Mouse (Mus musculus): ENCODE measurements around the gene Ormdl3.

Ormdl3 gene

GRCm38 (mm10) chr11:98588833-98589281, 1.7 kb upstream of the Ormdl3 start:
- no peak for DNase-seq (ENCODE audit: low spot score in 2 of 2)

- no peak for DNase-seq (ENCODE audit: low spot score in 2 of 2)
Observed at GRCm38 (mm10) chr11:98587684-98588546, 747 bp upstream of the Ormdl3 start.

GRCm38 (mm10) chr11:98586087-98586891, 879 bp downstream of the Ormdl3 start:
- peak in 1 of 2 experiments; percentile 22 for DNase-seq (ENCODE audit: low spot score in 2 of 2)

- no peak for DNase-seq (ENCODE audit: low spot score in 2 of 2)
Observed at GRCm38 (mm10) chr11:98584629-98585177, 2.5 kb downstream of the Ormdl3 start.

- no peak for DNase-seq (ENCODE audit: low spot score in 2 of 2)
Observed at GRCm38 (mm10) chr11:98584146-98584545, 3.0 kb downstream of the Ormdl3 start.

GRCm38 (mm10) chr11:98583571-98583970, 3.6 kb downstream of the Ormdl3 start:
- DNase-seq (ENCODE audit: low spot score in 2 of 2): peak in 1 of 2 experiments; percentile 31

- DNase-seq (ENCODE audit: low spot score in 2 of 2): no peak
Observed at GRCm38 (mm10) chr11:98583265-98583552, 4.0 kb downstream of the Ormdl3 start.

- DNase-seq (ENCODE audit: low spot score in 2 of 2): no peak
Observed at GRCm38 (mm10) chr11:98582551-98583264, 4.5 kb downstream of the Ormdl3 start.

- DNase-seq (ENCODE audit: low spot score in 2 of 2): no peak
Observed at GRCm38 (mm10) chr11:98582030-98582388, 5.2 kb downstream of the Ormdl3 start.

- DNase-seq (ENCODE audit: low spot score in 2 of 2): no peak
Observed at GRCm38 (mm10) chr11:98581286-98582029, 5.7 kb downstream of the Ormdl3 start.

GRCm38 (mm10) chr11:98580301-98581121, 6.7 kb downstream of the Ormdl3 start:
- no peak for DNase-seq (ENCODE audit: low spot score in 2 of 2)

GRCm38 (mm10) chr11:98577776-98578175, 9.4 kb downstream of the Ormdl3 start:
- no peak for DNase-seq (ENCODE audit: low spot score in 2 of 2)

- no peak for DNase-seq (ENCODE audit: low spot score in 2 of 2)
Observed at GRCm38 (mm10) chr11:98569461-98569860, 17.7 kb downstream of the Ormdl3 start.

- peak in 1 of 2 experiments; percentile 41 for DNase-seq (ENCODE audit: low spot score in 2 of 2)
Observed at GRCm38 (mm10) chr11:98568326-98568725, 18.8 kb downstream of the Ormdl3 start.

GRCm38 (mm10) chr11:98563921-98564414, 23.2 kb downstream of the Ormdl3 start:
- DNase-seq (ENCODE audit: low spot score in 2 of 2): no peak

GRCm38 (mm10) chr11:98563025-98563424, 24.1 kb downstream of the Ormdl3 start:
- no peak for DNase-seq (ENCODE audit: low spot score in 2 of 2)

GRCm38 (mm10) chr11:98560942-98561341, 26.2 kb downstream of the Ormdl3 start:
- DNase-seq (ENCODE audit: low spot score in 2 of 2): no peak

- no peak for DNase-seq (ENCODE audit: low spot score in 2 of 2)
Observed at GRCm38 (mm10) chr11:98555124-98555700, 32.0 kb downstream of the Ormdl3 start.

GRCm38 (mm10) chr11:98553966-98554365, 33.2 kb downstream of the Ormdl3 start:
- DNase-seq (ENCODE audit: low spot score in 2 of 2): no peak
